Mouse (Mus musculus) adrenal gland, postnatal 4 days (tissue): ENCODE measurements at regions not wholly inside any gene's neighbourhood (a gene's known extent, or its start where the extent isn't known, plus 50 kb on each side); places are given as distances from the start of the nearest gene placed in this dataset.

Experiments
- DNase-seq, 2 experiments: peaks; one replicate each; pipeline ENCODE4 v3.0.0; 2021 to 2022; ENCODE audit warnings: low spot score in 2 of 2, mixed read lengths in 2 of 2

DNA sequence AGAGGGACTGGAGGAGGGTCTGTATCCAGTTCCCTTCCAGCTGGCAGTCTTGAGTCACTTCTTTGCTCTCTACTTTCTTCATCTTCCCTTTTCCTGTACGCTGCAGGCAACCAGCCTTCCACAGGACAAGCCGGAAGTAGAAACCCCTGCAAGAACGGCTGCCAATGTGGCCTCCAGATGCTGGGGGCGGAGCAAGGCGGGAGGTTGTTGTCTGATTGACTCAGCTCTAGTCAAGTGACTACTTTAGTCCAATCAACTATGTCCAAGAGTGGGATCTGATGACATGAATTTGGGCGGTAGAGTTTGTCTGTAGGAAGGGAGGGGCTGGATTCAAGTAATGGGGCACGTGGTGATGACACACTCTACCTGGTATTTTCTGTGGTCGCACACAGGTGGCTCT, 156.1 kb upstream of the Irx6 start:
- DNase-seq, result no peak

DNA sequence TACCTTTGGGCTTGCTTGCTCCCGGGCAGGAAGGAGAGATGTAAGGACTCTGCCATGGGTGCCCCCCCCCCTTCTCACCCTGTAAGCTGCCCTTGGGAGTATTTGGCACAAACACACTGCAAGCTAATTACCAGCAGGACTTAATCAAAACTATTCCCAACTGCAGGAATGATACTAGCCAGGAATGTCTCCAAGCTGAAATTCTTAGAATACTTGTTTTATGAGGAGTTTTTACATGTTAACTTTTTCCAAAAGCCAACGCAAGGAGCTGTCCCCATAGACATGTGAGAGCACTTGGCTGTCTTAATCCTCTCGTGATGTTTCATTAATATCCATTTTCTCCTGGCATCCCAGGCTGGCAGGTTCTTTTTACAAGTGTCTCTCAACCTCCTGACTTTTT, 155.6 kb upstream of the Irx6 start:
- DNase-seq, result no peak

DNA sequence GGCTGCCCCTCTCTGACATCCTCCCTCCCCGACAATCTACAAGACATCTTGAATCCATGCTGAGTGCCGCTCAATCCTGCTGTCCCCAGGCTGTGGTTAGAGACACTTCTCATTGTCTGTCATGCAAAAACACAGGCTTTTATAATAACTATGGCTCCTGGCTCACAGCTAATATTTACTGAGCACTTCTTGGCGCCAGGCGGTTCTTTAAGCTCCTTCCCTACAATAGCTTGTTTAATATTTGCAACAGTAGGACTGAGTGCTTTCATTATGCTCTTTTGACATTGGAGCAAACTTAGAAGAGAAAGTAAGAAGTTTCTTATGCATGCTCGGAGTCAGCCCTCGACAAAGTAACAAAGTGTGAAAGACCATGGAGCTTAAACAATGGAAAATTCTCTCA, 151.6 kb upstream of the Irx6 start:
- no peak for DNase-seq

DNA sequence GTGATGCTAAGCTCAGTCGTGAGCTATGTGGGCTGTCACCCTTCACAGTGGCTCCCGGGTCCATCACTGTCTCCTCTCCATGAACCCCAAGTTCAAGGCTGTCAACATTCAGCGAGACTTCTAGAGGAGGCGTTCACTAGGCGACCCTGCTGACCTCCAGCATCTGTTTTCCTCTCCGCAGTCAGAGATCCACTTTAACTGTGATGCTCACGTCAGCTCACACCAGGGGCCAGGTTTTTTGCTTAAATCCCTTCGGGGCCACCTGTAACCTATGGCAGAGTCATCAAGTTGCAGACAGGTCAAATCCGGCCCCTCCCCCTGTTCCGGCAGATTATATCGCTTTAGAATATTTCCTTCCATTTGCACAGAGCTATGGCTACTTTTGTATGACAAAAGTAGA, 144.3 kb upstream of the Irx6 start:
- no peak for DNase-seq

DNA sequence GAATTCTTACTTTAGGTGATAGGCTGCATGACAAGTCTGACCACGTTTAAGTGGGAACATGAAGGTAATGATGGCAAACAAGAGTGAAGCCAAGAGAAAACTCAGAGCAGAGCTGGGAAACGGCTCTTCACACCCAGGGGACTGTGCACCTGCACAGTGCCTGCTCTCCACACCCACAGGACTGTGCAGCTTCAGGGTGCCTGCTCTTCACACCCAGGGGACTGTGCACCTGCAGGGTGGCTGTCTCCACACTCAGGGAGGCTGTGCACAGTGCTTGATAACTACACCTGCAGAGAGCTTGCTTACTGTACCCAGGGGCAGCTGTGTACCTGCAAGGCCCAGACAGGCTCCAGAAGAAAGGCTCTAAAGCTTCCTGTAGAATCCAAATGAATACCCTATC, 133.5 kb upstream of the Irx6 start:
- no peak for DNase-seq

DNA sequence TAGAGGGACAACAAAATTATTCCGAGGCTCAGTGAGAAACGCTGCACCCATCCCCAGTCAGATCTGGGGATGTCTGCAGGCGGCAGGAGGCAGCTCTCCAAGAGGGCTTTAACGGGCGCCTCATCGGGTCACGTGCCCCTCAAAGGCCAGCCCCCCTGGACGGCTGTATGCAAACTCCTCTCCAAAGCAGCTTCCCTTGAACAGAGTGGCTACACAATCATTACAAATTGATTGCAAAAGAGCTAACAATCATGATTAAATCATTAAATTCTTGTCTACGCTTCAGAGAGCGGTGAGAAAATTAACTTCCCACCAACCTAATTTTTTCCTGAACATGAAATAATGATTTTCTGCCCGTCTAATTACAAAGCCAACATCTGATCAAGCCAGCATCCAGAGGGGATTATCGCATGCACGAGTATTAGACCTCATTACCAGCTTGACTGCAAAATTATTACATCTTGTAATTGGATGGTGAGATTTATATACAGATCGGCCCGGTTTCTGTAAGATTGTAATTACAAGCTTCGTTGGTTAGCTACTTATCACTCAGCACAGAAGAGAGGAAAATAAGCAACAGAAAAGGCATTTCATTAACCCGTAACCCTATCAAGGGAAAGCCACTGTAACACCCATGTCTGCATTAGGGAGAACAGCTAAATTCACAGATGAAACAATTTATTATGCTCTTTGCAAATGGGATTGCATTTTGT, 128.6 kb upstream of the Irx6 start:
- DNase-seq, result no peak

DNA sequence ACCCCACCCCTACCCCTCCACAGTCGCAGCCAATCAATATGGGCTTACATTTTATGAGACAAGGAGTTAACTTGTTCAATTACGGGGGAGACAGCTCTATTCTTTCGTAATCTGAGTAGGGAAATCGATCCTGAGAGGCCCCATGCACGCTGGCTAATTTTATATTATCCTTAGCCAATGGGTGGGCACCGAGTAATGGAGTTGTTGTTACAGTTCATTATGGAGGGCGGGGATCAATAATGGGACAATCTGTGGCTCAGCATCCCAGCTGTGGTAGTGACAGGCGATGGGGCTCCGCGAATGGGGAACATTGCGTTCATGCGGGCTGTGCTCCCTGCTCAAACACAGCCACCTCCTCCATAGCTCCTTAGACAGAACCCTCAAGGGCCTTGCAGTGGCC, 118.9 kb upstream of the Irx6 start:
- no peak for DNase-seq

DNA sequence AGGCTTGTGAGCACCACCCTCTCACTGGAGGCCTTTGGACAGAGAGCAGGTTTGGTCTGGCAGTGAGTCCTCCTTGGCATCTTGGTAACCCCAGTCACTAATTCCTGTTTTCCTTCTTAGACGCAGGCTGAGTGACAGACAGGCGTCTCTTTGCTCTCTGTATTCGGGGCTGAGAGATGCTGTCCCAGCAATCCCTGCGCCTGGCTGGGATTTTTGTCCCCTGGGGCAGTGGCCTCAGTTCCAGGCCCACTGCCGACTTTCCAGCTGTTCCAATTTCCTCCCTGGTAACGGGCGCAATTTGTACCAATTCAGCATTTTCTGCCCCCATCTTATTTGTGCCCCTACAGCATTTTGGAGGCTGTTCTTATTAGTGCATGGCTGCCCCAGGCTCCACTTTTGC, 118.5 kb upstream of the Irx6 start:
- DNase-seq, result no peak

DNA sequence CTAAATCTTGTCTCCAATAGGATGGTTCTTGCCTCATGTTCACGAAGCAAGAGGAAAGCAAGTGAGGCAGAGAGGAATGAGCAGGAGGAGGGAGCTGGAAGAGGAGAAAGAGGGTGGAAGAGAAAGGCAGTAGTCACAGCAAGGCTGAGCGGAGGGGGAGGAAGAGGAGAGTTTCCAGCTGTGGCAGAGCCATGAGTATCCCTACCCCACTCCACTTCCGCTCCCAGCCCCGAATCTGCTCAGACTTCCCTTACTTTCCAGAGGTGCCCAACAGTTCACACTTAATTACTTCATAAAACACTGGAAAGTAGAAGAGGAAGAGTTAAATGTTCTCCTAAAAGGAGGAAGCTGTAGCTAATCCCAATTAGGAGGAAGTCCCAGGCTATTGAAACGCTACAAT, 111.6 kb upstream of the Irx6 start:
- no peak for DNase-seq

DNA sequence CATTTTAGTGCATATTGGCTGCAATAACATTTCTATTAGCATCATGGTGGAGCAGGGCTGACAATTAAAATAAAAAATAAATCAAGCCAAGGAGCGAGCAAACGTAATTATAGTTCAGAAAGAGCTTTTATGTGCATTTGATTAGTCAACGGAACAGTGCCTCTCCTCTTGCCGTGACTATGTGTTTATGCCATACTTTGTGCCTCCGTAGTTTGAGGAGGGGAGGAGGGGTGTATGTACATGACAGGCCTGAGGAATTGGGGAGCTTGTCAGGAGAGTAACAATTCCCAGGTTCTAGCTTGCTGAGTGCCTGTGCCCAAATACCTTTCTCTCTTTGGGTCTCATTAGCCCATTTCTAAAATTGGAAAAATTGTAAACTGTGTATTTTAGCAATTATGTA, 111.1 kb upstream of the Irx6 start:
- no peak for DNase-seq

DNA sequence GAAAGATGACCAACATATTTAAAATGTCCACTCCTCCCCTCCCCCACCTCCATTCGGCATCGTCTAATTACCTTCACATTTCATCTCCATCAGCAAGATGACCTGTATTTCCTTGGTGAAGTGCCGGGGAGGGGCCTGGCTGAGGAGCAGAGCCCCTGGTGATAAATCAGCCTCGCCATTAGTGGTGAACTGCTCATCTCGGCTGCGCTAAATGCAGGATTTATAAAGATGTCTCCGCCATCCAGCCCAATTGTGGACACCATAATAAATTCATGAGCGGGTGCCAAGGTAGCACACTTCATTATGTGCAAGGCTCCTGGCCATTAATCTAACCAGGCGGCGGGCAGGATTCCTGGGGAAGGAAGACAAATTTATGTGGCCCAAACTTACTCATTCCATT, 104.4 kb upstream of the Irx6 start:
- DNase-seq, result no peak

DNA sequence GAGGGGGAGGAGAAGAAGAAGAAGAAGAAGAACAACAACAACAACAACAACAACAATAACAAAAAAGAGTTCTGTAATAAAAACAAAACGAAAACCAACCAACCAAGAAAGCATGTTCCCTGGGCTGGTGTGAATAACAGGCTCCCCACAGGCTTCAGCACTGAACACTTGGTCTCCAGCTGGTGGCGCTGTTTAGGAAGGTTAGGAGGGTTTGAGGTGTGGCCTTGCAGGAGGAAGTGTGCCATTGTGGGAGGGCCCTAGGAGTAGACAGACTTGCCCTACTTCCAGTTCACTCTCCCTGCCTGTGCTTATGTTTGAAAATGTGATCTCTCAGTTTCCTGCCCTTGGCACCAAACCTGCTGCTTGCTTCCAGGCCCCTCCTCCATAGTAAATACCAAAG, 94.6 kb upstream of the Irx6 start:
- DNase-seq, result no peak

DNA sequence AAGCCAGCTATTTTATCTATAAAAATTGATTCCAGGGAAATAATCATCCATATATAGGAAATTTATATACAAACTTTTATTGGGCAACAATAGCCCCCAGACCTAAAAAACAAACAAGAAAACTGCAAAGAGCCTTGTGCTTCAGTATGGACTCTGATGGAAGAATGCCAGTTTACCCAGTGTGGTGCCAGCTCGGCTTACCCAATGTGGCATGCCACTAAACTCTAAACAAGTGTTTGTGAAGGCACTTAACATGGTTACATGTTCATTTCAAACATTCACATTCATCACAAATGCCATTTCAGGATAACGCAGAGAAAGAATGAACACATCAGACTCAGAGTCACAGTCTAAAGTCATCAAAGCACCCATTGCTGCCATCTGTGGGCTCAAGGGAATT, 93.0 kb upstream of the Irx6 start:
- DNase-seq, result no peak

DNA sequence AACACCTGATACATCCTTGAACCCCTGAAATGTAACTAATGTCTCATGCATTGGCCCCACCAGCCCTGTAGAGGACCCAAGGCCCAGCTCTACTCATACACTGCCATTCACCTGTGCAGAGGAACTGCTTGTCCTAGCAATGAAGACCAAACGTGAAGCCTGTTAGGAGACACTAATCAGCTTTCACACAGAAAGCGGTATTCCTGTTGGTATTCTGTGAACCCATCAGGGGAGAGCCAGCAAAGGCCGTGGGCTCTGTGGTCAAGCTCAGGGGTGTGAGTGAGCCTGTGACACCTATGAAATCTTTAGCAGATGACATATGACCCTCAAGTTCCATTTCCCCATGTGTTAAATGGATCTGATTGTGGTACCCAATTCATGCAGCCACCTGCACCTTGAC, 73.3 kb upstream of the Irx6 start:
- no peak for DNase-seq

DNA sequence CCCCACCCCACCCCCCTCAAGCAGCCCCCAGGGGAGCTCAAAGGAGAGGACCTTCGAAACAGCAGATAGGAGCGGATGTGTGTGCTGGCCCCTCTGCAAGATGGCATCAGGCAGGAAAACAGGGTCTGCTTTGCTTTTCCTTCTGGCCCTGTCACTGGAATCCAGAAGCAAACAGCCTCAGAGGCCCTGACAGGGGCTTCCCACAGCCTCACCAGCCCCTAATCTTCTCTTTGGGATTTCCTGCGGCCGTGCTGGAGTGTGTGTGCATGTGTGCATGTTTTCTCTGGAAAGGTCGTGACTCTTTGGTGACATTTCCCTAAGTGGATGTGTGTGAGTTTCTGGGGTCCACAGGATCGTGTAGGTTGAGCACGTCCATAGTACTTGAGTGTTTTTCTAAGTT, 71.1 kb upstream of the Irx6 start:
- DNase-seq, result no peak

DNA sequence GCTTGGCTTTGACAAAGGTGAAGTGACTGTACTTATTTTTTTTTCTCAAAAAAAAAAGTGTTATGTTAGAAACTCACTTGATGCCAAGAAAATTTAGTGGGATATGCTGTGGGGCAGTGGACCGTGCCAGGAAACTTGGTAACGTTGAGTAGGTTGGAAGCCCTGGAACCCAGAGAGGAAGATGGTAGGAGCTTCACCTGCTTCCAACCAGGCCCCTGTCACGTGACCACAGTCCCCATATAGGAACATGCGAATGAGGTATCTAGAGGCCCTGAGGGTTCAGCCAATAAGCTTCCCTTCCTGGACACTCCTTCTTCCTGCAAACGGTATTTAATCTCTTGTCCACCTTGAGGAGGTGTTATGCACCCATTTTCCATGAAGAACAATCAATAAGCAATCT, 68.5 kb upstream of the Irx6 start:
- no peak for DNase-seq

DNA sequence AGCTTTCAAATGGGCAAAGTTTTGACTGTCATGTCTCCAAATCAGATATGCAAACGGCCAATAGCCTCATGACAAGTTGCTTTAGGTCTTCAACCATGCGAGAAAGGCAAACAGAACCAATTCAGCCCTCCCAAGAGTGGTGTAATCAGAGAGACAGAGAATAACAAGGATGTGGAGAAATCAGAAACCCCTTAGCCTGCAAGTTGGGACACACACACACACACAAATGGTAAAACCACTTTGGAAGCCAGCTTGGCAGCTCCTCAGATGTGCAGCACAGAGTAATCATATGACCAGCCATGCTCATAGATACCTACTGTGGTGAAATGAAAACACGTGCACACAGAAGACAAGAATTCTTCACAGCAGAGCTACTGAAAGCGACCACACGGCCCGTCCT, 66.5 kb upstream of the Irx6 start:
- DNase-seq, result no peak

DNA sequence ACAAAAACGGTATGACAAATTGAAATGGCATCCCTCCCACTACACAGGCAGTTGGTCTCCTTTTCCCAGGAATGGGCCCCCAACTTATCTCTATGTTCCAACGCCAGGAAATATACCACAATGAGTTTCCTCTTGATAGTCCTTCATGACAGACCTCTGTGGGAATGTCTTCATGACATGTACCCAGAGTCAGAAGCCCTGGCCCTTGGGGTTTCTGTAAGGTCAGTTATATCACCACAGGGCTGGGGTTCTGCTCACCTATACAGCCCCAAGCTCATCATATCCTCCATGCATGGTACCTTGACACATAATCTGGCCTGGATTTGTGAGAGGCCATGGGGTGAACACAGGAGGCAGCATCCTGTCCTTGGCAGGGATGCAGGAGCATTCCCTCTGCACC, 64.2 kb upstream of the Irx6 start:
- DNase-seq, result no peak

DNA sequence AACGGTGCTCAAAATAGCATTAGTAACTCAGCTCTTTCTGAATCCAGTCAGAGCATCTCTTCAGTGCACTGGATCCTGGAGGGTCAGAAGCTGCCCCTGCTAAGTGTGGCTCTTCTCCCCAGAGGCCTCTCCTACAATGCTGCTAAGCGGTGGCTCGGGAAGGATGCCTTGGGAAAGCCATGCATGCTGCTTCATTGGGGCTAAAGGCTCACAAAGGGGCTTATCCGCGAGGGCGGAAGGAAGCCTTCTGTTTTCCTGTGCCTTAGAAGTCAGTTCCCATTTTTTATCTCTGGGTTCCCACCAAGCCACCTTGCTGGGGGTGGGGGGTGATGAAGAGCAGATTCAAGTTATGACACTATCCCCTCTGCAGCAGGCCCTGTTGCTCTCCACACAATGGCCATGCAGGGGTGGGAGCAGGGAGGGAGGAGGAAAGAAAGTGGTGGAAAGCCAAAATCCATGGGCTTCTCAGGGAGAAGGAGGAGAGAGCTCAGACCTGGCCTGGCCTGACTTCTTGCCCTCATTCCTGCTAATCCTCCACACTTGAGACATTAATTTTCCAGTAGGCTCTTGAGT, 63.5 kb upstream of the Irx6 start:
- DNase-seq, result no peak

DNA sequence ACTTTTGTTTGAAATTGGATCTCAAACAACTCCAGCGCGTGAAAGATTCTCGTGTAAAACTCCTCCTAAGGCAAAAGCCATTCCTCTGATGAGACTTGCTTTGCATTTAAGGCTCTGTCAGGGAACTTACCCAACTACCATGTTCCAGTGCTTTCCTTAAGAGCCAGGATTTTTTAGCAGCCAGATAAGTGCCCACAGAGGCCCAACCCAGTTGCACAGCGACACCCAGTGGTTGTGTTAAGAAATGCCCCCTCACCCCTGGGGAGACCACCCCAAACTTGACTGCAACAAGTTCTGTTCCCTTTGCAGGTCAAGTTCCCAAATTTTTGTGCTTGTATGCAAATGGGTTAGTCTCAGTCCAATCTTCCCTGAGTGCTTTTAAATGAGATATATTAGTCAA, 60.6 kb upstream of the Irx6 start:
- no peak for DNase-seq

DNA sequence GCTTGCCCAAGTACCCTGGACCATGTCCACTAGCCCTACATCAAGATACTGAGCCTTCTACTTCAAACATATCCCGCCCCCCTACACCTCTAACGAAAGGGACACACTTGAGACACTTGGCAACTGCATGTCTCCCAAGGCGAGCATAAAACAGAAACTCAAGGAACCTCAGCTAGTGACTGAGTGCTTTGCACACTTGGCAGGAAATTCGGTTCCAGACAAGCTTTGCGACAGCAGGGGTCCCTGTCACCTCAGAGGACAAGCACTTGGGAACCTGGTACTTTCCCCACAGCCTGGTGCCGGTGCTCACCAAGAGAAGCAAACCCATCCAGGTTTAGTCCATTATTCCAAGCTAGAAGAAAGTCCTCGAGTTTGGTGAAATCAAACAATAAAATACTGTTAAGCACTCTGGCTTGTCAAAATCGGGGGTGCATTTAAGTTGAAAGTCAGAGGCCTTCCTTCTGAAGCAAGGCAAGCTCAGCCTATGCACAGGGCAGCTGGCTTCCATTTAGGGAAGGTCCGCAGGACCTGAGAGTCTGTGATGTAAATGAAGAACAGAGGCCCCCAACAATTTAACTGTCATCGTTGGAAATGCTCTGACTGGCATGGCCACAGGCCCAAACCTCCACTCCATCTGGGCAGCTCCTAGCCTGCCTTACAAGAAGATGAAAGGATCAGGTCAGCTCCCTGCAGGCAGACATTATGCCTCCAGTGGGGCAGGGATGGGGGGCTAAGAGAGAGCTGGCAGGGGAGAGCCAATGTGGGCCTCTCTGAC, 57.6 kb upstream of the Irx6 start:
- no peak for DNase-seq

DNA sequence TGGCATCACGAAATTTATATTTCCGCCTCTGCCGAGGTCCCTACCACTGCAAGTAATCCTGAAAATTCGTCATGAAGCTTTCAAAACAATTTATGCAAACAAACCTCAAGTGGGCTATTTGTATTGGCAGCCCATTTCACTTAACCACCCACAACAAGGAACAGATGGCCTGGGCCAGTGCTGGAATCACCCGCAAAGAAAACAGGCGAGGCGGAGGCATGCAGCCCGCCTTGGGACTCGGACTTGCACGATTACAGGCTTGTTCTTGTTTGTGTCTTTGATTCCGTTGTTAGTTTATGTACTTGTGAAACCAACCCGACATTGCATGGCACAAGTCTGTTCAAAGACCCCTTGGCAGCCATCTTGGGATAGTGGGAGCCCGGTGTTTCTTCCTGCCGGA, 55.8 kb upstream of the Irx6 start:
- DNase-seq, result no peak
